Mouse (Mus musculus): Measurements from ENCODE around the gene Mboat1. TPM values are rescaled to one million over a fixed set of nuclear protein-coding genes. Genes with fewer than 3 reads are reported as not detected.

The Mboat1 gene
- polyA plus RNA-seq, 1 experiment from 2014 or later: 2.6 TPM

- H3K27me3 ChIP-seq (replicated peaks): no peaks in the 10 kb centered on the region
- H3K4me2 ChIP-seq: no peak overlapping the region
- H3K36me3 ChIP-seq: no peaks in the 10 kb centered on the region
- no peaks in the 10 kb centered on the region for H3K9me3 ChIP-seq (replicated peaks)
- no peaks in the 10 kb centered on the region; the same call in 1 of the 2 replicates for H3K4me1 ChIP-seq (replicated peaks)
- no peak for ATAC-seq (ENCODE audit: insufficient number of reproducible peaks, low FRiP score)
- H3K4me3 ChIP-seq: no peak overlapping the region
- no peak overlapping the region for H3K27ac ChIP-seq (ENCODE audit: poor library complexity, severe bottlenecking)
- H3K9ac ChIP-seq: no peak overlapping the region
- WGBS: 76% methylated on average over 12 of the region's 12 CpGs
Observed at GRCm38 (mm10) chr13:30217588-30218371, 81.5 kb downstream of the Mboat1 start.

GRCm38 (mm10) chr13:30219597-30219996 lies 83.3 kb downstream of the Mboat1 start:
- Histone ChIP-seq H3K9ac (no peak overlapping the region), H3K4me1 (replicated peaks) (no peaks in the 10 kb centered on the region; the same call in 1 of the 2 replicates), H3K27ac (ENCODE audit: poor library complexity, severe bottlenecking) (no peak overlapping the region), H3K36me3 (no peaks in the 10 kb centered on the region), H3K4me3 (no peak overlapping the region), H3K27me3 (replicated peaks) (no peaks in the 10 kb centered on the region), H3K4me2 (no peak overlapping the region), H3K9me3 (replicated peaks) (0 out of 2 replicates have a peak, but pooled peaks cover 2% of the 10 kb centered on the region)
- ATAC-seq (ENCODE audit: insufficient number of reproducible peaks, low FRiP score): no peak
- 83% methylated on average over 7 of the region's 7 CpGs for WGBS

DNA sequence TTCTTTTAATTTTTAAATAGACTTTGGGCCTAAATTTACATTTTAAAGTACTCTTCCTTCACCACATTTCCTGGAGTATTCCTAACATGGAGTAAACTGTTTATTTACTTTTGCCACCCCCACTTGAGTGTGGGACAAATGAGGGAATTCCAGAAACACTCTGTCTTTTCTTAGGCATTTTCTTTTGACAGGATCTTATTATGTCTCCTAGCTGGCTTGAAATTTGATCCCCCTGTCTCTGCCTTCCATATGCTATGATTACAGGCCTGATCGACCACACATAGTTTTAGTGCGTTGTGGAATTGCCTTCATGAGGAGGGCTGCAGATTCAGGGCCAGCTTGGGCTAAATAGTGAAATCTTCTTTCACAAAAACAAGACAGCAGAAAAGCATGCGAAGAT lies 85.0 kb downstream of the Mboat1 start:
- no peaks in the 10 kb centered on the region for H3K27me3 ChIP-seq (replicated peaks)
- H3K4me3 ChIP-seq: no peak overlapping the region
- H3K4me1 ChIP-seq (replicated peaks): peaks cover 4% of the 10 kb centered on the region; the same call in 1 of the 2 replicates
- 0 out of 2 replicates have a peak, but pooled peaks cover 3% of the 10 kb centered on the region for H3K9me3 ChIP-seq (replicated peaks)
- H3K27ac ChIP-seq (ENCODE audit: poor library complexity, severe bottlenecking): no peak overlapping the region
- H3K9ac ChIP-seq: no peak overlapping the region
- H3K4me2 ChIP-seq: no peak overlapping the region
- 40% methylated on average over 3 of the region's 3 CpGs for WGBS
- no peak for ATAC-seq (ENCODE audit: insufficient number of reproducible peaks, low FRiP score)
- no peaks in the 10 kb centered on the region for H3K36me3 ChIP-seq

GRCm38 (mm10) chr13:30224114-30224513 lies 87.8 kb downstream of the Mboat1 start:
- no peak for ATAC-seq (ENCODE audit: insufficient number of reproducible peaks, low FRiP score)
- Histone ChIP-seq H3K36me3 (no peaks in the 10 kb centered on the region), H3K27me3 (replicated peaks) (no peaks in the 10 kb centered on the region), H3K4me1 (replicated peaks) (peaks cover 6% of the 10 kb centered on the region; the same call in 1 of the 2 replicates), H3K27ac (ENCODE audit: poor library complexity, severe bottlenecking) (no peak overlapping the region), H3K4me3 (no peak overlapping the region), H3K4me2 (no peak overlapping the region), H3K9me3 (replicated peaks) (0 out of 2 replicates have a peak, but pooled peaks cover 3% of the 10 kb centered on the region), H3K9ac (no peak overlapping the region)
- WGBS: 87% methylated on average over 10 of the region's 10 CpGs

DNA sequence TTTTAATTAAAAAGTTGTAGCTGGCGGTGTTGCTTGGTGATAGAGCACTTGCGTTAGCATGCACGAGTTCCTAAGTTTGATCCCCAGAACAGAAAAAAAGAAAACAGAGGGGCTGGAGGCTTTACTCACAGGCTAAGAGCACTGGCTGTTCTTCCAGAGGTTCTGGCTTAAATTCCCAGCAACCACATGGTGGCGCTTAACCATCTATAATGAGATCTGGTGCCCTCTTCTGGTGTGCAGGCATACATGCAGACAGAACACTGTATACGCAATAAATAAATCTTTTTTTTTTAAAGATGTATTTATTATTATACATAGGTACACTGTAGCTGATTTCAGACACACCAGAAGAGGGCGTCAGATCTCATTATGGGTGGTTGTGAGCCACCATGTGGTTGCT lies 88.4 kb downstream of the Mboat1 start:
- Histone ChIP-seq H3K4me2 (no peak overlapping the region), H3K4me1 (replicated peaks) (peaks cover 6% of the 10 kb centered on the region; the same call in 1 of the 2 replicates), H3K9me3 (replicated peaks) (0 out of 2 replicates have a peak, but pooled peaks cover 3% of the 10 kb centered on the region), H3K4me3 (no peak overlapping the region), H3K9ac (no peak overlapping the region), H3K27ac (ENCODE audit: poor library complexity, severe bottlenecking) (no peak overlapping the region), H3K27me3 (replicated peaks) (no peaks in the 10 kb centered on the region), H3K36me3 (no peaks in the 10 kb centered on the region)
- WGBS: 87% methylated on average over 6 of the region's 6 CpGs
- no peak for ATAC-seq (ENCODE audit: insufficient number of reproducible peaks, low FRiP score)

- ATAC-seq (ENCODE audit: insufficient number of reproducible peaks, low FRiP score): no peak
- Histone ChIP-seq H3K9ac (no peak overlapping the region), H3K4me3 (no peak overlapping the region), H3K27me3 (replicated peaks) (no peaks in the 10 kb centered on the region), H3K9me3 (replicated peaks) (0 out of 2 replicates have a peak, but pooled peaks cover 3% of the 10 kb centered on the region), H3K27ac (ENCODE audit: poor library complexity, severe bottlenecking) (no peak overlapping the region), H3K4me2 (no peak overlapping the region), H3K36me3 (no peaks in the 10 kb centered on the region), H3K4me1 (replicated peaks) (peaks cover 6% of the 10 kb centered on the region; the same call in 1 of the 2 replicates)
- 71% methylated on average over 5 of the region's 5 CpGs for WGBS
Observed at GRCm38 (mm10) chr13:30228762-30229161, 92.5 kb downstream of the Mboat1 start.

DNA sequence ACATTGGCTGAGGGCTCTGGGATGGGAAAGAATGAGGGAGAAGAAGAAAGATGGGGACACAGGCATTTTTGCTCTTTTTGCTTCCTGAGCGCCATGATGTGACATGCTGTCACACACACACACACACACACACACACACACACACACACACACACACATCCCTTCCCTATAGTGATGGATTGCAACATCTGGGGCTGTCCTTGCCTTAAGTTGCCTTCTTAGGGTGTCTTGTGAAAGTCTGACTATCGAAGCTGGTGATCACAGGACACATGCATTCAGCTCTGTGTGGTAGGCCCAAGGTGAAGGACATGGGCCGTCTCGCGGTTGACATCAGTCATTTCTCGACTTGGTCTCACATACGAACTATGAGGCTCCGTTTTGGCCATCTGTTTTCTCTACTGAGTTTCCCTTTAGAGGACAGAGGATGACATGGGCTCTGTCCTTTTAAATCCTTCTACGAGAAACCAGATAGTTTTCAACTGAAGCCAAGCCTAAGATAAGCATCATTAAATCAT lies 93.4 kb downstream of the Mboat1 start:
- Histone ChIP-seq H3K4me3 (no peak overlapping the region), H3K9me3 (replicated peaks) (0 out of 2 replicates have a peak, but pooled peaks cover under 1% of the 10 kb centered on the region), H3K9ac (no peak overlapping the region), H3K36me3 (no peaks in the 10 kb centered on the region), H3K4me2 (no peak overlapping the region), H3K4me1 (replicated peaks) (peaks cover 6% of the 10 kb centered on the region; the same call in 1 of the 2 replicates), H3K27me3 (replicated peaks) (no peaks in the 10 kb centered on the region), H3K27ac (ENCODE audit: poor library complexity, severe bottlenecking) (no peak overlapping the region)
- 80% methylated on average over 8 of the region's 9 CpGs for WGBS
- ATAC-seq (ENCODE audit: insufficient number of reproducible peaks, low FRiP score): no peak

DNA sequence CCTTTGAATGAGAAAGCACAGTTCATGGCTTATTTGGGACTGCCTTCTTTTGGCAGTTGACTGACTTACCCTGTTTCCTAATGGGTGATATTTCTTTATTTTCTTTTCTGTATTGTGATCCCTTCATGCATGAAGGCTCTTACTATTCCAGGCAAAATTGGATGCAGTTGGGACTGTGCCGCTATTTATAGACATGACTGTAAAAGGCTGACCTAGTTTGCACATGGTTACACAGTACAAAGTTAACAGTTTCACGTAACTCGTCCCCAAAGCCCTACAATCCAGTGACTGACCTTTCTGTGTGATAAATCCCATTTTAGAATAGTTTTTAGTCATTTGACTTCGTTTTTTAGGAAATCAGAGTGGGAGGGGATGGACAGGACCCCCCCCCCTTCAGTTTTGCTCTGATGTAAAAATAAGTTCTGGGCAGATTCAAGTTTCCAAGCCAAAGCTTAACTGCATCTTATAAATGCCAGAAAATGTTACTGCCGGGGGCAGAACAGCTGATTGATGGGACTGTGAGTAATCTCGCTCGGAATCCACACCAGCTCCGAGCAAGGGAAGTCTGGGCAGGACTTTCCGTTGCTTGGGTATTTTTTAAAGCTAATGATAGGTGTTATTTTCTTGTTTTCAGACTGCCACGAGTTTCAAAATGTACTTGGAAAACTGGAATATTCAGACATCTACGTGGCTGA lies 98.9 kb downstream of the Mboat1 start:
- Histone ChIP-seq H3K9ac (no peak overlapping the region), H3K9me3 (replicated peaks) (no peaks in the 10 kb centered on the region), H3K27ac (ENCODE audit: poor library complexity, severe bottlenecking) (peak overlapping the region; percentile 7; the same call in 1 of the 2 replicates), H3K4me2 (no peak overlapping the region), H3K27me3 (replicated peaks) (no peaks in the 10 kb centered on the region), H3K4me1 (replicated peaks) (peaks cover 9% of the 10 kb centered on the region; the same call in 1 of the 2 replicates), H3K36me3 (no peaks in the 10 kb centered on the region), H3K4me3 (no peak overlapping the region)
- 55% methylated on average over 11 of the region's 11 CpGs for WGBS
- no peak for ATAC-seq (ENCODE audit: insufficient number of reproducible peaks, low FRiP score)

- H3K36me3 ChIP-seq: peaks cover 3% of the 10 kb centered on the region; the same call in 1 of the 2 replicates
- no peak overlapping the region for H3K4me2 ChIP-seq
- no peak overlapping the region for H3K27ac ChIP-seq (ENCODE audit: poor library complexity, severe bottlenecking)
- no peaks in the 10 kb centered on the region for H3K27me3 ChIP-seq (replicated peaks)
- WGBS: 89% methylated on average over 6 of the region's 6 CpGs
- no peak overlapping the region for H3K9ac ChIP-seq
- peaks cover 4% of the 10 kb centered on the region; the same call in 1 of the 2 replicates for H3K9me3 ChIP-seq (replicated peaks)
- ATAC-seq (ENCODE audit: insufficient number of reproducible peaks, low FRiP score): no peak
- H3K4me3 ChIP-seq: no peak overlapping the region
- peaks cover 9% of the 10 kb centered on the region; the same call in 1 of the 2 replicates for H3K4me1 ChIP-seq (replicated peaks)
Observed at GRCm38 (mm10) chr13:30239396-30239795, 103.1 kb downstream of the Mboat1 start.

DNA sequence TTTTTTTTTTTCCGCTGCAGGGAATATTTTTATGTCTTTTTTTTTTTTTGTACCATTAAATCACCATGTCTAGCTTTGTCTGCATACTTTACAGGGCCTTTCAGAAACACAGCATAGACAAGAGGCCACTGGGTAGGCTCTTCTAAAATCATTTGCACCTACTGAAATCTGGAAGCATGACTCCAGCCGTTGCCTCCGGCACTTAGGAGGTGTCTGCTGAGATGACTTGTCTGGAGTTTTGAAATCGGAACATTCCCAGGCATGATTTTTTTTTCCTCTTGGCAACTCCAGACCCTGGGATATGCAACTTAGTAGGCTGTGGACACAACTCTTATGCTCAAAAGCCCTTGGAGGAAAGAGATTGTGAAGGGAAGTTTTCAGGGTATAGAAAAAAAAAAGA lies 109.3 kb downstream of the Mboat1 start:
- peaks cover 3% of the 10 kb centered on the region; the same call in 1 of the 2 replicates for H3K36me3 ChIP-seq
- no peak overlapping the region for H3K27ac ChIP-seq (ENCODE audit: poor library complexity, severe bottlenecking)
- 56% methylated on average over 4 of the region's 4 CpGs for WGBS
- H3K4me1 ChIP-seq (replicated peaks): 0 out of 2 replicates have a peak, but pooled peaks cover 7% of the 10 kb centered on the region
- no peak overlapping the region for H3K4me3 ChIP-seq
- H3K27me3 ChIP-seq (replicated peaks): 0 out of 2 replicates have a peak, but pooled peaks cover 4% of the 10 kb centered on the region
- H3K9ac ChIP-seq: no peak overlapping the region
- no peak overlapping the region for H3K4me2 ChIP-seq
- peaks cover 4% of the 10 kb centered on the region; the same call in 1 of the 2 replicates for H3K9me3 ChIP-seq (replicated peaks)
- ATAC-seq (ENCODE audit: insufficient number of reproducible peaks, low FRiP score): no peak

All from heart, embryonic 12.5 days (tissue).